Mouse (Mus musculus) spleen, adult 2 months (tissue): Measurements from ENCODE around the gene Dcaf10. TPM values are rescaled to one million over a fixed set of nuclear protein-coding genes. Genes with fewer than 3 reads are reported as not detected.

Source experiments
- DNase-seq, 2 experiments: peaks; one replicate each; pipeline versions ENCODE4 v3.0.0 to v3.0.0-alpha.2; 2012 to 2021; ENCODE audit warnings: low spot score in 2 of 2, low read depth in 1 of 2
- H3K27ac ChIP-seq: fragments of 200-500 bp; 2 replicates; pipeline ENCODE4 v1.5.1; 2012; ENCODE audit warnings: low read length, inconsistent platforms; ENCODE audit not compliant: insufficient read depth
- H3K27me3 ChIP-seq: fragments of 200-500 bp; 2 replicates; pipeline ENCODE4 v1.6.1; 2012; ENCODE audit warnings: mild to moderate bottlenecking, moderate library complexity, low read length, inconsistent platforms; ENCODE audit not compliant: control insufficient read depth, insufficient read depth
- H3K36me3 ChIP-seq: fragments of 200-500 bp; 2 replicates; pipeline ENCODE4 v1.6.1; 2012; ENCODE audit warnings: mild to moderate bottlenecking, low read length, inconsistent platforms; ENCODE audit not compliant: control insufficient read depth, insufficient read depth
- H3K4me1 ChIP-seq: fragments of 200-500 bp; 2 replicates; pipeline ENCODE4 v1.6.1; 2011; ENCODE audit warnings: inconsistent platforms; ENCODE audit not compliant: control insufficient read depth, insufficient read depth, insufficient read length
- H3K4me3 ChIP-seq: fragments of 200-500 bp; 2 replicates; pipeline ENCODE4 v1.5.1; 2011; ENCODE audit warnings: mild to moderate bottlenecking, inconsistent platforms; ENCODE audit not compliant: insufficient read depth, insufficient read length; ENCODE audit errors: extremely low read depth
- CTCF ChIP-seq: fragments of 200-500 bp; IDR thresholded peaks from 2 replicates; pipeline ENCODE4 v1.5.1; 2011; ENCODE audit warnings: mild to moderate bottlenecking, inconsistent platforms; ENCODE audit not compliant: insufficient read depth, insufficient read length, insufficient replicate concordance; ENCODE audit errors: extremely low read depth
- POLR2A ChIP-seq: fragments of 200-500 bp; IDR thresholded peaks from 2 replicates; pipeline ENCODE4 v1.6.1; 2011; ENCODE audit warnings: low read depth, low read length, inconsistent platforms
- WGBS: fragments of 180-500 bp; shearing (Covaris S2); methylation state at CpG from one replicate; pipeline ENCODE4 v1.1.7; 2018; 5-methylcytosine and 5-hydroxymethylcytosine counted together
- polyA plus RNA-seq: library from polyadenylated mRNA; depleted of rRNA; stranded (reverse); fragments of >200 nt; gene quantifications from 2 replicates; pipeline ENCODE4 v1.2.3, GENCODE M21; 2012

Gene Dcaf10
- polyA plus RNA-seq, 1 experiment, result 9.6 TPM

- Histone ChIP-seq H3K27ac (peak overlapping the region; percentile 89; the same call in 1 of the 2 replicates), H3K36me3 (no peaks in the 10 kb centered on the region; the same call in 1 of the 2 replicates), H3K4me1 (no peaks in the 10 kb centered on the region; the same call in 1 of the 2 replicates), H3K27me3 (no peaks in the 10 kb centered on the region), H3K4me3 (peak overlapping the region; percentile 94)
- no peak for DNase-seq
- TF ChIP-seq POLR2A (no peak), CTCF (no peak)
- whole genome bisulfite sequencing, result under 1% methylated on average over 19 of the region's 19 CpGs
These were observed 65.9 kb downstream of the Dcaf10 start for GRCm38 (mm10) chr4:45407703-45408334.

DNA sequence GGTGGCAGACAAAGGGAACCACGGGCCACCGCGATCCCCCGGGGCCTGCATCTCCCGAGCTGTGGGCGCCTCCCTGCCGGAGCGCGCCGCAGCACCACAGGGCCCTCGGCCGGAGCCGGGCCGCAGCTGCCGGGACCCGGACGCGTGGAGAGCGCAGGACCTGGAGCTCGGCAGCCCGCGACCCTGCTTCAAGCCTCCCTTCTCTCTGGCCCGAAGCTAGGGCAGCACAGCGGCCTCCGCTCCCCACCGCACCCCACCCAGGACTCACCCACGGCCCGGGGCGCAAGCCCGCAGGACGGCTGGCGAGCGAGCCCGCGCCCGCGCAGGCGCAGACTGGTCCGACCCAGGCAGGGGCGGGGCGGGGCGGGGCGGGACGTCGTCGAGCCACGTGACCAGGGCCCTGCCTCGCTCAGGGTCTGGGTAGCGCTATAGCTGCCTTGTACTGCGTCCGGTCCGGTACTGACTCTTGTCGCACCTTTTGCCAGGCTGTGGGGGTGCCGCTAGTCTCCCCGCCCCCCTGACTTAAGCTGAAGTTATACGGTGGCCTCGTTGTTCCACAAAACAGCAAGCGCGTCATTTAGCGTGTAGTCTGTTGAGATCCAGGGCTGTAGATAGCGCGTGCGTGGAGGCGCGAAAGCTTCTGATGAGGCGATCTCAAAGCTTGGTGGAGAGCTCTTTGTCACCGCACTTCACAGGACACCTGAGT is 66.7 kb downstream of the Dcaf10 start, which contains the start of gene Slc25a51:
Gene Slc25a51 (minus strand): TSS at position 340 of the 706 bp plus-strand sequence.
- H3K36me3 ChIP-seq, result no peaks in the 10 kb centered on the region; the same call in 1 of the 2 replicates
- no peaks in the 10 kb centered on the region; the same call in 1 of the 2 replicates for H3K4me1 ChIP-seq
- WGBS, result under 1% methylated on average over 62 of the region's 67 CpGs
- H3K27ac ChIP-seq, result peak within 1 kb of the TSS; percentile 89
- peak; percentile 84 to 96 for DNase-seq
- TF ChIP-seq CTCF, result no peak
- peak; percentile 50 for TF ChIP-seq POLR2A
- no peaks in the 10 kb centered on the region for H3K27me3 ChIP-seq
- peak within 1 kb of the TSS; percentile 94 for H3K4me3 ChIP-seq

DNA sequence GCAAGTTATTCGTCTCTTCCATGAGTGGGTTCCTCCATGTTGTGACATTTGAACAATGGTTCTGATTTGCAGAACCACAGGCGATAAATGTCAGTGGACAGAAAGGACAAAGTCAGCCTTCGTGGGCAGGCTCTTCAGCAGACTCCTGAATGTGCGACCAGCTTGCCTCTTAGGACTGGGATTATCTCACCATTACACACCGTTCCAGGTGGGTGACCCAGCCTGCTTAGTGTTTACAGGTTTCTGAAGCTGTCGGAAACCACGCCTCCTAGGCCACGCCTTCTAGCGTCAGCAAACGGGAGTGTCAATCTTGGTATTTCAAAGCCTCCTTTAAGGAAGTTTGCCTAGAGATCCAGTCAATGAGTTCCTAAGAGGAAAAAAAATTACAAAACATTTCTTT is 67.4 kb downstream of the Dcaf10 start:
- Histone ChIP-seq H3K27me3 (no peaks in the 10 kb centered on the region), H3K4me1 (no peaks in the 10 kb centered on the region; the same call in 1 of the 2 replicates), H3K4me3 (peak overlapping the region; percentile 94), H3K27ac (peak overlapping the region; percentile 89), H3K36me3 (no peaks in the 10 kb centered on the region)
- peak; percentile 87 to 88 for DNase-seq
- no peak for TF ChIP-seq CTCF
- TF ChIP-seq POLR2A, result peak; percentile 63
- under 1% methylated on average over 10 of the region's 10 CpGs for WGBS

DNA sequence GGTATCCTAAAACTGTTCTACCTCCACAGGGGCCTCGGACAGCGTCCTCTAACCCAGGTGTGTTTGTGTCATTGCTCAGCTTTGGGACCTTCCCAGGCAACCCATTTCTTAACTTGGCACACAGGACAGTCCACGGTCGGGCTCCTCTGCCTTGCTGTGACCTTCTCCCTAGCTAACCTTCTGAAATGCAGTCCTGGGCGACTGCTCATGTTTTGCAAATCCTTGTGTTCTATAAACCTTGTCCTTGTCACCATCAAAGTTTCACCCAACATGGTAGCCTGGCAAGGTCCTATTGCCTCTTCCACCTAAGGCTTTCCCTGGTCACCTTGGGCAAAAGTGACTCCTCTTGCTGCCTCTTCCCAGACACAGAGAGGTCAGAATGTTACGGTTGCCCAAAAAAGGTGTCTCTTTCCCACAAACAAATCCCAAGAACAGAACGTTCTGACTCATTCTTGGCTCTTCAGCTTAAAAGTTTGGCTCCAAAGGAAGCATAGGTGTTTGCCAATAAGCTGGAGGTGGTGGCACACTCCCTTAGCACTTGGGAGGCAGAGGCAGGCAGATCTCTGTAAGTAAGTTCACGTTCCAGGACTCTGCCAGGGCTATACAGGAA is 69.4 kb downstream of the Dcaf10 start:
- Histone ChIP-seq H3K27me3 (no peaks in the 10 kb centered on the region), H3K27ac (no peak overlapping the region), H3K36me3 (no peaks in the 10 kb centered on the region), H3K4me1 (no peaks in the 10 kb centered on the region; the same call in 1 of the 2 replicates), H3K4me3 (no peak overlapping the region)
- no peak for TF ChIP-seq POLR2A
- TF ChIP-seq CTCF, result no peak
- WGBS, result 90% methylated on average over 8 of the region's 8 CpGs
- no peak for DNase-seq

DNA sequence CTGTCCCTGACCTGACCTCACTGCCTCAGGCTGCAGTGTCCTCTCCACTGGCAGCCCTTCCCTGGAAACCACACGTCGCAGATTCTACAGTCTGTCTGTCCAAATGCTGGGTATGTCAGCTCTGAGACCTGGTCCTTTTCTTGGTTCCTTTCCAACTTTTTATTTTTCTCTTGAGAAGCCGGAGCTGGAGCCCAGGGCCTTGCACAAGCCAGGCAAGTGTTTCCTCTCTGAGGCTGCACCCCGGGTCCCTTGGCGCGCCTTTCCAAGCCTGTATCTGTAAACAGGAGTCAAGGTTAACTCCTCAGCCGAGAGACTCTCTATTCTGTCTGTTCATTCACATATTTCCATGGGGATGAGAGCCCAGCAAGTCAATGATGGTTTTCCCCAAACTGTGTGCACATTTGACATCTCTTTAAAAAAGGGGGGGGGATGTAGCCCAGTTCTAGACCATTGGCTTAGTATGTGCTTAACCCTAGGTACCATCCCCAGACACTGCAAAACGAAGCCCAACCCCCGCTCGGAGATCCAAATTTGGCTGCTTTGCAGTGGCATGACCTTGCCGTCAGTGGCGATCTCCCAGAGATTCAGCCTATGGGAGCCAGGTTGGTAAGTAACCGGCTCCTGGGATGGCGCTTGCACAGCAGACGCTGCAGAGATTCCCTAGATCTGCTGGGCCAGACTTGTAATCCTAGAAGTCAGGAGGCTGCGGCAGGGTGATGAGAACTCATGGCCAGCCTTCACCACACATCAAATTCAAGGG is 70.7 kb downstream of the Dcaf10 start:
- Histone ChIP-seq H3K27me3 (no peaks in the 10 kb centered on the region), H3K36me3 (no peaks in the 10 kb centered on the region), H3K4me3 (no peak overlapping the region), H3K4me1 (no peaks in the 10 kb centered on the region; the same call in 1 of the 2 replicates), H3K27ac (no peak overlapping the region)
- no peak for TF ChIP-seq POLR2A
- no peak for TF ChIP-seq CTCF
- DNase-seq, result no peak
- 93% methylated on average over 16 of the region's 16 CpGs for WGBS

DNA sequence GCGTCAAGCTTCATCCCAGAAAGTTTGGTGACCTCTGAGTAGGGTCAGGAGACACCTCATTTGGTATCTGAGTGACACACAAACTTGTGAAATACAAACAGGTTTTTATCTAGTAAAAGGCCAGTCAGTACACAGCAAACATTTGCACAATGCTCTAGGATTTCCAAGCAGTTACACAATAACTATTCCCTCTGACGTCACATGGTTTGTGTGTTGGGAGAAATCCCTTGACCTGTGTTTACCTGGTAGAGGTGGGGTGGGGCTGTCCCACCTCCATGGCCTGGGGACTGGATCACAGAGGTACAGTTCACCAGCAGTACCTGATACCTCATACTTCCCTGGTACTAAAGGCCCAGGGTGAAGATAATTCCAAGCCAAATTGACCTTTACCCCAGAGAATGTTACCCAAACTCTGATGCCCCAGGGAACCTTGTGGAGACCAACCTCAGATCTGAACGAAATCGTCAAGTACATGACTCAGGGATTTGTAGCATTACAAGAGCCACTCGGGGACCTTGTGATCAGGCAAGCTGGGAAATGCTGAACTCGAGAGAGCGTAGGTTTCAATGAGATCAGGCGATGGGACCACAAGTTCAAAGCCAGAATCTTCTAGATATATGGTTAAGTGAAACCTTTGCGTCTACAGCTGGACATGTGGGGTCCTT is 71.9 kb downstream of the Dcaf10 start:
- H3K27me3 ChIP-seq, result no peaks in the 10 kb centered on the region
- peaks cover 2% of the 10 kb centered on the region; the same call in 1 of the 2 replicates for H3K4me1 ChIP-seq
- TF ChIP-seq POLR2A (no peak), CTCF (no peak)
- no peaks in the 10 kb centered on the region for H3K36me3 ChIP-seq
- no peak overlapping the region for H3K27ac ChIP-seq
- 77% methylated on average over 9 of the region's 9 CpGs for WGBS
- H3K4me3 ChIP-seq, result no peak overlapping the region
- no peak for DNase-seq
